Mouse (Mus musculus) thymus, adult 18-20 months (tissue): Measurements from ENCODE around the gene Kcnk7.

Experiments used
- DNase-seq, 2 experiments: peaks; one replicate each; pipeline ENCODE4 v3.0.0; 2022; ENCODE audit warnings: mixed read lengths in 2 of 2

Gene Kcnk7

DNA sequence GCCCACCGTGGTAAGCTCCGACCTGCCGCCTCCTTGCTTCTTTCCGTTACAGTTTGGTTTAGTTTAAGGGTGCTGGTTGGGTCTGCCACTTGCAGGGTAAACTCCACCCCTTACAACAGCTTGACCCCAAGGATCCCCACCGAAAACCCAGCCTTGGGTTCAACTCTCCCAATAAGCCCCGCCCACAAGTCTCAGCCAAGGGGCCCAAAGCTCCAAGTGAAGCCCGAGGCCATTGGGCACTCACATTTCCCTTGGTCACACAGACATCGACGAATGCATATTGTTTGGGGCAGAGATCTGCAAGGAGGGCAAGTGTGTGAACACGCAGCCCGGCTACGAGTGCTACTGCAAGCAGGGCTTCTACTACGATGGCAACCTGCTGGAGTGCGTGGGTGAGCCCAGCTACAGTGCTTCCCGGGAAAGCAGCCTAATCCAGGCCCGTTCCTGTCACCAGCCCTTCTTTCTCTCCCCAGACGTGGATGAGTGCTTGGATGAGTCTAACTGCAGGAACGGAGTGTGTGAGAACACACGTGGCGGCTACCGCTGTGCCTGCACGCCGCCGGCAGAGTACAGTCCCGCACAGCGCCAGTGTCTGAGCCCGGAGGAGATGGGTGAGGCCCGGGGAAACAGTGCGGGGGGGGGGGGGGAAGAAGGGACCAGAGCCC is 52.3 kb downstream of the Kcnk7 start:
- DNase-seq, result no peak
